Mouse (Mus musculus): ENCODE results near the gene Gng7. TPM values are rescaled to one million over a fixed set of nuclear protein-coding genes. Genes with fewer than 3 reads are reported as not detected.

Gng7 gene
- polyA plus RNA-seq, 1 experiment from 2014 or later: 2.1 TPM

DNA sequence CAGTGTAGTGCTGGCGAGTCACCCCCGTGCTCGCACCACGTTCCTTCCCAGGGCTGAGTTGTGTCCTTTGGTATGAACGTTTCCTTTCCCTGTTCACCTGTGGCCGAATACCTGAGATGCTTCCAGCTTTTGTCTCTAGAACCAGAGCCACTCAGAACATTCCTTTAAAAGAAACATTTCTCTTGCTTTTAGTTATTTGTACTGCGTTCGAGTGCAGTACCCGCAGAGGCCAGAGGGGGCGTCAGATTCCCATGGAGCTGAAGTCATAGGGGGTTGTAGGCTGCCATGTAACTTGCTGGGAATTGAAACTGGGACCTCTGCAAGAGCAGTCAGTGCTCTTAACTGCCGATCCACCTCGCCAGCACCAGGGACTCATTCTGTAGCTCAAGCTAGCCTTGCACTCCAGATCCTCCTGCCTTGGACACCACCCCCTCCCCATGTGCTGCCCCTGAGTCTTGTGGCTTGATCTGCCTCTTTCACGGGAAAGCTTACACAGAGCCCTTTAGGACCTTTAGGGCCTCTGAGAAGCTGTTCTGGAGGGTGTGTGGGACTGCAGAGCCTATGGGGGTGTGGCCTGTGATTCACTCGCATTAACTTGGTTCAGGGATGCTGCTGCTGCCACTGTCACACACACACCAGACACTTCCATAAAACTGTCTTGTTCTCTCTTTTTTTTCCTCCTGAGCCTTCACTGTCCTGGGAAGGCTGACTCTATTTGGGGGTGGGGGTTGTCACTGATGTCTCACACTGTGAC, 67.9 kb downstream of the Gng7 start:
- no peaks in the 10 kb centered on the region for H3K9me3 ChIP-seq (ENCODE audit: control insufficient read depth, low read length)
- 57% methylated on average over 14 of the region's 14 CpGs for WGBS
- no peaks in the 10 kb centered on the region for H3K27me3 ChIP-seq (replicated peaks; ENCODE audit: control insufficient read depth, insufficient read depth, low read length)
- ATAC-seq (replicated peaks; ENCODE audit: low FRiP score) (no peak), DNase-seq (ENCODE audit: low spot score) (no peak)
- H3K36me3 ChIP-seq (ENCODE audit: control insufficient read depth, insufficient read depth, low read length): no peaks in the 10 kb centered on the region
- H3K4me1 ChIP-seq (replicated peaks; ENCODE audit: control insufficient read depth, insufficient read depth, low read length): peaks cover 13% of the 10 kb centered on the region; the same call in 1 of the 2 replicates
- H3K27ac ChIP-seq (ENCODE audit: low read depth, low read length): no peak overlapping the region
- no peak overlapping the region for H3K4me3 ChIP-seq (ENCODE audit: low read depth, low read length)
- H3K9ac ChIP-seq (ENCODE audit: low read depth, low read length): no peak overlapping the region
- no peak overlapping the region for H3K4me2 ChIP-seq

DNA sequence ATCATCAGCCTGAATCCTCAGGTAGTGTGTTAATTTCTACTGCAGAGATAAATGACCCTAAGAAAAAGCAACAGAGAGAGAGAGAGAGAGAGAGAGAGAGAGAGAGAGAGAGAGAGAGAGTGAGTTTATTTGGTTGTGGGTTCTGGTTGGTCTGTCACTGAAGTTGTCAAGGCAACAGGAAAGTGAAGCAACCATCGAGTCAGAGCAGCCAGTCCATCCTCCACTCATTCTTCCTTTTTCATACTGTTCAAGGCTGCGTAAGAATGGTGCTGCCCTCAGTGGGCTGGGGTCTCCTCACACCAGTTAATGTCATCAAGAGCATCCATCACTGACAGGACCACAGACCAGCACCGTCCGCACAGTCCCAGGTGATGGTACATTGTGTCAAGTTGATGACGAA, 70.5 kb downstream of the Gng7 start:
- H3K27me3 ChIP-seq (replicated peaks; ENCODE audit: control insufficient read depth, insufficient read depth, low read length): no peaks in the 10 kb centered on the region
- H3K9ac ChIP-seq (ENCODE audit: low read depth, low read length): no peak overlapping the region
- DNase-seq (ENCODE audit: low spot score) (no peak), ATAC-seq (replicated peaks; ENCODE audit: low FRiP score) (no peak)
- H3K36me3 ChIP-seq (ENCODE audit: control insufficient read depth, insufficient read depth, low read length): no peaks in the 10 kb centered on the region
- no peak overlapping the region for H3K27ac ChIP-seq (ENCODE audit: low read depth, low read length)
- H3K4me2 ChIP-seq: no peak overlapping the region
- 75% methylated on average over 5 of the region's 5 CpGs for WGBS
- no peak overlapping the region for H3K4me3 ChIP-seq (ENCODE audit: low read depth, low read length)
- peaks cover 21% of the 10 kb centered on the region for H3K4me1 ChIP-seq (replicated peaks; ENCODE audit: control insufficient read depth, insufficient read depth, low read length)
- H3K9me3 ChIP-seq (ENCODE audit: control insufficient read depth, low read length): no peaks in the 10 kb centered on the region

GRCm38 (mm10) chr10:80943701-80944100, 71.0 kb downstream of the Gng7 start:
- Histone ChIP-seq H3K9ac (ENCODE audit: low read depth, low read length) (no peak overlapping the region), H3K9me3 (ENCODE audit: control insufficient read depth, low read length) (no peaks in the 10 kb centered on the region), H3K4me3 (ENCODE audit: low read depth, low read length) (no peak overlapping the region), H3K27me3 (replicated peaks; ENCODE audit: control insufficient read depth, insufficient read depth, low read length) (peaks cover 3% of the 10 kb centered on the region; the same call in 1 of the 2 replicates), H3K4me2 (no peak overlapping the region), H3K36me3 (ENCODE audit: control insufficient read depth, insufficient read depth, low read length) (no peaks in the 10 kb centered on the region), H3K27ac (ENCODE audit: low read depth, low read length) (no peak overlapping the region), H3K4me1 (replicated peaks; ENCODE audit: control insufficient read depth, insufficient read depth, low read length) (peaks cover 25% of the 10 kb centered on the region)
- DNase-seq (ENCODE audit: low spot score) (no peak), ATAC-seq (replicated peaks; ENCODE audit: low FRiP score) (no peak)
- 76% methylated on average over 9 of the region's 9 CpGs for WGBS

DNA sequence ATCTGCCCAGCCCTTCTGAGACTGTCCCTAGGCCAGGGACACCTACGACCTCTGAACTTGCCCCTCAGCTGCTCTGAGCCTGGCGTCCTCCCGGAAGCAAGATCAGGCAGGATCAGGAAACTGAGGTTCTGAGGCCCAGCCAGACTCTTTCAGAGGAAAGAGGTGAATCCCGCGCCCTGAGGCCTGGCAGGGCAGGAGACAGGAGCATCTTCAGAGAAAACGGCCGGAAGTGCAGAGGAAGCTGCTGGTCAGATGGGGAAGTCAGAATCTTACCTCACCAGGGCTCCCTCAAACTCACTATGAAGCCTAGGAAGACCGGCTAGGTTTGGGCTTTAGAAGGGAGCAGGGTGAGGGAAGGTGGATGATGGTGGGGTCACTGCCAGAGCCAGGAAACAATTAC, 71.8 kb downstream of the Gng7 start:
- Histone ChIP-seq H3K27ac (ENCODE audit: low read depth, low read length) (no peak overlapping the region), H3K36me3 (ENCODE audit: control insufficient read depth, insufficient read depth, low read length) (no peaks in the 10 kb centered on the region), H3K4me3 (ENCODE audit: low read depth, low read length) (no peak overlapping the region), H3K4me1 (replicated peaks; ENCODE audit: control insufficient read depth, insufficient read depth, low read length) (peaks cover 26% of the 10 kb centered on the region), H3K4me2 (no peak overlapping the region), H3K9me3 (ENCODE audit: control insufficient read depth, low read length) (no peaks in the 10 kb centered on the region), H3K27me3 (replicated peaks; ENCODE audit: control insufficient read depth, insufficient read depth, low read length) (peaks cover 3% of the 10 kb centered on the region), H3K9ac (ENCODE audit: low read depth, low read length) (0 out of 2 replicates have a peak overlapping the region, but pooled peaks have one; percentile 6)
- 29% methylated on average over 8 of the region's 8 CpGs for WGBS
- ATAC-seq (replicated peaks; ENCODE audit: low FRiP score) (no peak), DNase-seq (ENCODE audit: low spot score) (no peak)

- H3K27ac ChIP-seq (ENCODE audit: low read depth, low read length): no peak overlapping the region
- no peaks in the 10 kb centered on the region for H3K36me3 ChIP-seq (ENCODE audit: control insufficient read depth, insufficient read depth, low read length)
- no peak overlapping the region for H3K4me3 ChIP-seq (ENCODE audit: low read depth, low read length)
- H3K9ac ChIP-seq (ENCODE audit: low read depth, low read length): no peak overlapping the region
- H3K27me3 ChIP-seq (replicated peaks; ENCODE audit: control insufficient read depth, insufficient read depth, low read length): peaks cover 23% of the 10 kb centered on the region
- no peak for ATAC-seq (replicated peaks; ENCODE audit: low FRiP score)
- no peaks in the 10 kb centered on the region for H3K9me3 ChIP-seq (ENCODE audit: control insufficient read depth, low read length)
- no peak for DNase-seq (ENCODE audit: low spot score)
- H3K4me1 ChIP-seq (replicated peaks; ENCODE audit: control insufficient read depth, insufficient read depth, low read length): peaks cover 45% of the 10 kb centered on the region
- WGBS: 42% methylated on average over 2 of the region's 2 CpGs
- H3K4me2 ChIP-seq: peak overlapping the region; percentile 68
Measured at GRCm38 (mm10) chr10:80940988-80941347, 73.8 kb downstream of the Gng7 start.

DNA sequence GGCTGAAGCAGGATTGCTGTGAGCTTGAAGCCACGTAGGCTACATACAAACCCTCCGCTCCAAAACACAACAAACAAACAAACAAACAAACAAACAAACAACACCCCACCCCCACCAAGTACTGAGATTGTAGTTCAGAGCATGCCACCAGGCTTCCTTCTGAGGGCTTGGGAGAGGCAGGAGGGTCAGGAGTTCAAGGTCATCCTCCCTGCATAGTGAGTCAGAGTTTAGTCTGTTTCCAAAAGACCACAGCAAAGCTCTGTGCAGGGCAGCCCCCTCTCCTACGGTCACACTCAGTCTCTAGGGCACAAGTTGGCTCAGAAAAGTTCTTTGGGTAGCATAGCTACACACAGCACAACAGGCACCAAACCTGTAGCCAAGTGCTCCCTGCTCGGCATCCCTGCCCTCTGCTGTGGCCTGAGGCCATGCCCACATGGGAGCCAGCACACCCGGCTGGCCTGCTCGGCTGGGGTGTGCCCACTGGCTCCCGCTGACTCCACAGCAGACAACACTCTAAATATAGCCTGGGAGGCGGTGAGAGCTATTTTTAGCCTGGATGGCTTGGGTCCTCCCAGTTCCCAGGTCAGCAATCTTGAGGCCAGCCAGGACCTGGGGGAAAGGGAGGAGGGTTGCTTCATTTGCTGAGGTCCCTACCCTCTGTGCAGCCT, 74.3 kb downstream of the Gng7 start:
- Histone ChIP-seq H3K27ac (ENCODE audit: low read depth, low read length) (no peak overlapping the region), H3K36me3 (ENCODE audit: control insufficient read depth, insufficient read depth, low read length) (no peaks in the 10 kb centered on the region), H3K4me1 (replicated peaks; ENCODE audit: control insufficient read depth, insufficient read depth, low read length) (peaks cover 48% of the 10 kb centered on the region), H3K4me3 (ENCODE audit: low read depth, low read length) (0 out of 2 replicates have a peak overlapping the region, but pooled peaks have one; percentile 5), H3K9me3 (ENCODE audit: control insufficient read depth, low read length) (no peaks in the 10 kb centered on the region), H3K27me3 (replicated peaks; ENCODE audit: control insufficient read depth, insufficient read depth, low read length) (peaks cover 28% of the 10 kb centered on the region), H3K4me2 (peak overlapping the region; percentile 68), H3K9ac (ENCODE audit: low read depth, low read length) (0 out of 2 replicates have a peak overlapping the region, but pooled peaks have one; percentile 30)
- ATAC-seq (replicated peaks; ENCODE audit: low FRiP score) (no peak), DNase-seq (ENCODE audit: low spot score) (no peak)
- WGBS: 30% methylated on average over 8 of the region's 8 CpGs

- Histone ChIP-seq H3K27me3 (replicated peaks; ENCODE audit: control insufficient read depth, insufficient read depth, low read length) (peaks cover 34% of the 10 kb centered on the region), H3K9me3 (ENCODE audit: control insufficient read depth, low read length) (no peaks in the 10 kb centered on the region), H3K4me2 (peak overlapping the region; percentile 68), H3K36me3 (ENCODE audit: control insufficient read depth, insufficient read depth, low read length) (no peaks in the 10 kb centered on the region), H3K4me3 (ENCODE audit: low read depth, low read length) (peak overlapping the region; percentile 41), H3K27ac (ENCODE audit: low read depth, low read length) (no peak overlapping the region), H3K9ac (ENCODE audit: low read depth, low read length) (0 out of 2 replicates have a peak overlapping the region, but pooled peaks have one; percentile 4), H3K4me1 (replicated peaks; ENCODE audit: control insufficient read depth, insufficient read depth, low read length) (peaks cover 52% of the 10 kb centered on the region)
- ATAC-seq (replicated peaks; ENCODE audit: low FRiP score) (peak; percentile 63), DNase-seq (ENCODE audit: low spot score) (peak; percentile 84)
- WGBS: 5% methylated on average over 28 of the region's 28 CpGs
Measured at GRCm38 (mm10) chr10:80939671-80940070, 75.1 kb downstream of the Gng7 start.

DNA sequence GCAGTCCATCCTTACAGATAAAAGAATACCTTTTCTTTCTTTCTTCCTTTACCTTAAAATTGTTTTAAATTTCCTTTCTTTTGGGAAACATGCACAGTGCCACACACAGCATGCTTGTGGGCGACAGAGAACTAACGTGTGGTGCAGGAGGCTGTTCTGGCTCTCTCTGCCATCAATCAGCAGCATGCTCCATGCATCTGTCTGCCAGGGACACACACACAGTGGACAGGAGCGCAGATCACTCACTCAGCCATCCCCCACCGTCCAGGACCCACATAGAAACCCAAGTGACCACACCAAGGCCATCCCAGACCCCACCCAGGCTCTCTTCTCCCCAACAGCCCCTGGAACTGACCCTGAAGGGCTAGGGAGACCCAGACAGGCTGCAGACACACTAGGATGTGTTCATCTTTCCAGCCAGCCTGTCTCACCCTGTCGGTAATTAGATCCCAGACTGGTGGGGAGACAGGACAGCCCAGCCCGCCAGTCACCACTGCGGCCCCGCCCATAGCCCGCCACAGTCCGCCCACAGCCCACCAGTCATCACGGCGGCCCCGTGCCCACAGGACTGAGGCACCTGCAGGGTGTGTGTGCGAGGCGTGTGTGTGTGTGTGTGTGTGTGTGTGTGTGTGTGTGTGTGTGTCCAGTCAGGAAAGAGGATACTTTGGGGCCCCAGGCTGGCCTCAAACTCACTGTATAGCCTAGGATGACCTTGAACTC, 75.8 kb downstream of the Gng7 start:
- Histone ChIP-seq H3K4me3 (ENCODE audit: low read depth, low read length) (peak overlapping the region; percentile 41), H3K4me1 (replicated peaks; ENCODE audit: control insufficient read depth, insufficient read depth, low read length) (peaks cover 52% of the 10 kb centered on the region), H3K36me3 (ENCODE audit: control insufficient read depth, insufficient read depth, low read length) (no peaks in the 10 kb centered on the region), H3K4me2 (peak overlapping the region; percentile 68), H3K9ac (ENCODE audit: low read depth, low read length) (no peak overlapping the region), H3K9me3 (ENCODE audit: control insufficient read depth, low read length) (no peaks in the 10 kb centered on the region), H3K27ac (ENCODE audit: low read depth, low read length) (no peak overlapping the region), H3K27me3 (replicated peaks; ENCODE audit: control insufficient read depth, insufficient read depth, low read length) (peaks cover 41% of the 10 kb centered on the region)
- DNase-seq (ENCODE audit: low spot score): no peak
- 11% methylated on average over 15 of the region's 15 CpGs for WGBS
- peak; percentile 4; the same call in 1 of the 2 replicates for ATAC-seq (replicated peaks; ENCODE audit: low FRiP score)

Data from liver, embryonic 11.5 days (tissue).